Comparison of ENCODE assay signal across 8 mouse cellular contexts in genomic region chr16:37011922-37012289, GRCm38 (mm10). TPM values are rescaled to one million over a fixed set of nuclear protein-coding genes. Genes with fewer than 3 reads are reported as not detected.
DNase-seq lines count a peak whose midpoint lies in the region; ATAC-seq lines count a peak whose summit lies in the region.

No protein-coding gene starts in this region.

- no peaks in the 10 kb centered on the region for H3K27me3 ChIP-seq in kidney, embryonic 15.5 days
- no peaks in the 10 kb centered on the region for H3K27me3 ChIP-seq in embryonic facial prominence, embryonic 10.5 days (replicated peaks; ENCODE audit: low read depth, poor library complexity, severe bottlenecking)
- H3K27me3 ChIP-seq in hindbrain, embryonic 16.5 days (replicated peaks; ENCODE audit: control insufficient read depth, insufficient read depth, low read length) = no peaks in the 10 kb centered on the region
- no peaks in the 10 kb centered on the region for H3K27me3 ChIP-seq in midbrain, embryonic 16.5 days (ENCODE audit: control insufficient read depth, insufficient read depth, low read depth, low read length)

- H3K36me3 ChIP-seq in kidney, embryonic 15.5 days = peaks cover 13% of the 10 kb centered on the region; the same call in 1 of the 2 replicates
- peaks cover 24% of the 10 kb centered on the region for H3K36me3 ChIP-seq in embryonic facial prominence, embryonic 10.5 days (replicated peaks)
- H3K36me3 ChIP-seq in hindbrain, embryonic 16.5 days (ENCODE audit: control insufficient read depth, insufficient read depth, low read length) = no peaks in the 10 kb centered on the region
- H3K36me3 ChIP-seq in midbrain, embryonic 16.5 days (ENCODE audit: control insufficient read depth, insufficient read depth, low read length) = no peaks in the 10 kb centered on the region

- peaks cover 17% of the 10 kb centered on the region for H3K4me1 ChIP-seq in kidney, embryonic 15.5 days
- H3K4me1 ChIP-seq in embryonic facial prominence, embryonic 10.5 days = peaks cover 16% of the 10 kb centered on the region
- peaks cover 15% of the 10 kb centered on the region for H3K4me1 ChIP-seq in hindbrain, embryonic 16.5 days (ENCODE audit: control insufficient read depth, insufficient read depth, low read depth, low read length)
- H3K4me1 ChIP-seq in midbrain, embryonic 16.5 days (ENCODE audit: control insufficient read depth, insufficient read depth, low read length) = peaks cover 12% of the 10 kb centered on the region

- DNase-seq in kidney, adult 18-20 months = no peak
- no peak for DNase-seq in embryonic facial prominence, embryonic 10.5 days (ENCODE audit: low spot score)
- DNase-seq in ovary, postnatal 14 days (ENCODE audit: low spot score) = no peak
- no peak for DNase-seq in yolk sac, embryonic 10.5 days (ENCODE audit: low spot score)
- DNase-seq in retina, postnatal 1 day = no peak

- under 1% methylated on average over 26 of the region's 26 CpGs for WGBS in kidney, embryonic 15.5 days
- under 1% methylated on average over 26 of the region's 26 CpGs for WGBS in embryonic facial prominence, embryonic 10.5 days
- 0% methylated on average over 26 of the region's 26 CpGs for WGBS in hindbrain, embryonic 16.5 days
- 0% methylated on average over 26 of the region's 26 CpGs for WGBS in midbrain, embryonic 16.5 days

- H3K4me3 ChIP-seq in kidney, embryonic 15.5 days (replicated peaks) = peak overlapping the region; percentile 74
- peak overlapping the region; percentile 98 for H3K4me3 ChIP-seq in embryonic facial prominence, embryonic 10.5 days
- peak overlapping the region; percentile 76 for H3K4me3 ChIP-seq in hindbrain, embryonic 16.5 days (ENCODE audit: low read length)
- H3K4me3 ChIP-seq in midbrain, embryonic 16.5 days (ENCODE audit: low read depth, low read length) = peak overlapping the region; percentile 61

- ATAC-seq in kidney, embryonic 15.5 days (replicated peaks; ENCODE audit: low FRiP score) = peak; percentile 78
- ATAC-seq in hindbrain, embryonic 16.5 days = no peak; the same call in none of the 2 replicates
- peak; percentile 78 for ATAC-seq in midbrain, embryonic 16.5 days

- H3K4me2 ChIP-seq in kidney, embryonic 15.5 days = peak overlapping the region; percentile 84
- H3K4me2 ChIP-seq in hindbrain, embryonic 16.5 days (ENCODE audit: low read length) = peak overlapping the region; percentile 87
- H3K4me2 ChIP-seq in midbrain, embryonic 16.5 days (ENCODE audit: low read length) = peak overlapping the region; percentile 99

- 0 out of 2 replicates have a peak overlapping the region, but pooled peaks have one; percentile 10 for H3K27ac ChIP-seq in kidney, embryonic 15.5 days
- H3K27ac ChIP-seq in embryonic facial prominence, embryonic 10.5 days (replicated peaks) = peak overlapping the region; percentile 88
- no peak overlapping the region for H3K27ac ChIP-seq in hindbrain, embryonic 16.5 days (ENCODE audit: low read depth, low read length)
- no peak overlapping the region for H3K27ac ChIP-seq in midbrain, embryonic 16.5 days (ENCODE audit: low read length)

- peak overlapping the region; percentile 77 for H3K9ac ChIP-seq in kidney, embryonic 15.5 days
- H3K9ac ChIP-seq in hindbrain, embryonic 16.5 days (ENCODE audit: low read depth, low read length) = peak overlapping the region; percentile 69
- peak overlapping the region; percentile 64 for H3K9ac ChIP-seq in midbrain, embryonic 16.5 days (ENCODE audit: low read depth, low read length)

- H3K9me3 ChIP-seq in kidney, embryonic 15.5 days (replicated peaks) = no peaks in the 10 kb centered on the region
- H3K9me3 ChIP-seq in embryonic facial prominence, embryonic 10.5 days = no peaks in the 10 kb centered on the region
- H3K9me3 ChIP-seq in hindbrain, embryonic 16.5 days (ENCODE audit: control insufficient read depth, low read length) = no peaks in the 10 kb centered on the region
- H3K9me3 ChIP-seq in midbrain, embryonic 16.5 days (replicated peaks; ENCODE audit: control insufficient read depth, low read length, poor library complexity, severe bottlenecking) = no peaks in the 10 kb centered on the region

RNA-seq across cellular contexts. Expression of gene Polq, which starts 0.3 kb away (rescaled TPM):
- polyA plus RNA-seq in kidney, embryonic 15.5 days (2015; fragmentation: Nextera tagmentation; extraction: Ambion mirVana) = 8.3 and 9.0 TPM in 2 replicates
- polyA plus RNA-seq in embryonic facial prominence, embryonic 10.5 days (2016; fragmentation: Nextera tagmentation; extraction: Ambion mirVana) = 11.9 and 14.3 TPM in 2 replicates
- polyA plus RNA-seq in hindbrain, embryonic 16.5 days (2015; fragmentation: Nextera tagmentation; extraction: Ambion mirVana) = 2.0 and 3.2 TPM in 2 replicates
- 2.3 and 2.9 TPM in 2 replicates for polyA plus RNA-seq in midbrain, embryonic 16.5 days (2015; fragmentation: Nextera tagmentation; extraction: Ambion mirVana)

RNA-seq across cellular contexts. Expression of gene Fbxo40, which starts 21.6 kb away (rescaled TPM):
- 1.4 and 1.5 TPM in 2 replicates for polyA plus RNA-seq in kidney, embryonic 15.5 days (2015; fragmentation: Nextera tagmentation; extraction: Ambion mirVana)
- polyA plus RNA-seq in embryonic facial prominence, embryonic 10.5 days (2016; fragmentation: Nextera tagmentation; extraction: Ambion mirVana) = 0.15 and 0.46 TPM in 2 replicates
- polyA plus RNA-seq in hindbrain, embryonic 16.5 days (2015; fragmentation: Nextera tagmentation; extraction: Ambion mirVana) = 0.04 and 0.06 TPM in 2 replicates
- polyA plus RNA-seq in midbrain, embryonic 16.5 days (2015; fragmentation: Nextera tagmentation; extraction: Ambion mirVana) = 0.04 TPM in 1 of 2 replicates, not detected in the other

Comparison
In these comparisons a context has a peak if more than half of its experiments do, and no peak if none do; other contexts are left out.
1. H3K27ac ChIP-seq: peak in kidney, embryonic 15.5 days (single experiment) and embryonic facial prominence, embryonic 10.5 days (single experiment); none in hindbrain, embryonic 16.5 days (single experiment) and midbrain, embryonic 16.5 days (single experiment).
2. Peak in every context shown above with its lines, with median percentiles within 50 percentile points of each other: H3K4me2 ChIP-seq, H3K4me3 ChIP-seq and H3K9ac ChIP-seq.